Mouse (Mus musculus) retina, adult 2 months (tissue): ENCODE data around the gene Slain1.
"Not testable (repeated sequence)": the region's sequence is repeated elsewhere in the genome, so short reads cannot be mapped to it uniquely, and the experiment has no call there.

Experiments used
- DNase-seq: peaks from one replicate; pipeline ENCODE4 v3.0.0-alpha.2; 2012; ENCODE audit warnings: low read depth, low spot score

Gene Slain1

GRCm38 (mm10) chr14:103720637-103721355, 70.8 kb downstream of the Slain1 start:
- no peak for DNase-seq

- DNase-seq, result no peak
Measured at GRCm38 (mm10) chr14:103723314-103723713, 73.3 kb downstream of the Slain1 start.

DNA sequence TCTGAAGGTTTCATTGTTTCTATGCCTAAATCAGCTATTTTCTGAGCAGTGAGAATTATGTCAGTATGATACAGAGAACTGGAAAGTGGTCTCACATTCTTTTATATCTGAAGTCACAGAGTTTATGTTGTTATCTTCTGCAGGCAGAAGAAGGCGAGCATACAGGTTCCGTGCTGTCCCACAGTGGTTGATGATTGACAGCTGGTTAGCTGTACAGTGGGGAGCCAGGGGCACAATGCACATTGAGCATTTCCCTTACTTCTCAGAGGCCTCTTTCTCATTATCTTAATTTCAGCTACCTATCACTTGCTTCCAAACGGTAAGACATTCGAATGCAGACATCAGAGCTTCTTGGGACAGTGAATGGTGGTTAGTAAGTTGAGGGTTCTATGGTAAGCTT, 73.8 kb downstream of the Slain1 start:
- DNase-seq, result no peak

- no peak for DNase-seq
Measured at GRCm38 (mm10) chr14:103728506-103728905, 78.5 kb downstream of the Slain1 start.

DNA sequence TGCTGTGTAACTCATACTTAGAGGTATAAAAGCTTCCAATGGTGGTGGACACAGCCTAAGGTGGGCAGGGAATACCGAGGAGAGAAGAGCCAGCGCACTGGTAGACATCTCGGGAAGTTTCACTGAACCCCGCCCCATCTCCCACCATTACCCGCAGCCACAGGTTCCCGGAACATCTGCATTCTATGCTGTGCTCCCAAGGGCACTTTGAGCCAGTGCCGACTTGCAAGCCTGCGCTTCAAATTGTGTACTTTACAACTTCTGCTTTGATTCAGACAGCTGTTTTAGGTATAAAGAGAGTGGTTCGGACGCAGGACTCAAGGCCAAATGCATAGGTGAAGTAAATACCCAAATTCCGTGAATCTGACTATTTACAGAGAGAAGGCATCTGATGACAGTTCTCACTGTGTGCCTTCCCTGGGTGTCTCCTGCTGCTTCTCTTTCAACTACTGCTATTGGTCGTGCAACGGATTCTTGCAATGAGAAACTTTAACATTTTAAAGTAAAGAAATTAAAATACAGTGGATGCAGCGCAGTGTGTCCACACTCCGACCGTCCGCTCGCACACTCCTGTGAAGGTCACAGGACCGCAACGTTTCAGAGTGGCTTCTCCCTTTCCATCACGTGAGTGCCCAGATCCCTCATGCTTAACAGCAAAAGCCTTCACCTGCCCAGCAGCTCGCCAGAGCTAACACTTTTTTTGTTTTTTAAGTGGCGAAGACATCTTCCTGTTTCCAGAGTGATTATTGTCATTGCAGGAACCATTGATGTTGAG, 79.1 kb downstream of the Slain1 start:
- DNase-seq, result no peak

- DNase-seq, result no peak
Measured at GRCm38 (mm10) chr14:103729760-103730367, 79.8 kb downstream of the Slain1 start.

- no peak for DNase-seq
Measured at GRCm38 (mm10) chr14:103732626-103733025, 82.6 kb downstream of the Slain1 start.

- no peak for DNase-seq
Measured at GRCm38 (mm10) chr14:103741216-103741615, 91.2 kb downstream of the Slain1 start.

DNA sequence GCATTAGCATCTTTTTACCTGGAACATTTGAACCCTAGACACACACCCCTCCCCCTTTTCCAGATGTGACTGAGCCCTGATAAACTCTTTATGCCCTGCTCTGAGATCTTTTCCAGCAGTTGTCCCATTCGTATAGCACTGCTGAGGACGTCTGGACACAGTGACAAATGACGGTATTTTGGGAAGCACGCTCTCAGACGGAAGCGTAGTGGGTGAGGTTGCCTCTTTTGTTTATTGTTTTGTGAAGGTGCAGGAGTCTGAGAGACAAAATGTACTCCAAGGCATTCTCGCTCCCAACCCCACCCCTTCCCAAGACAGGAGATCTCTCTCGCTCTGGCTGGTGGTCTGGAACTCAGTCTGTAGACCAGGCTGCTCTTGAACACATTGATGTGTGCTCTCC, 92.1 kb downstream of the Slain1 start:
- DNase-seq, result no peak

GRCm38 (mm10) chr14:103747345-103747744, 97.3 kb downstream of the Slain1 start:
- no peak for DNase-seq

GRCm38 (mm10) chr14:103750638-103751037, 100.6 kb downstream of the Slain1 start:
- not testable (repeated sequence) for DNase-seq

GRCm38 (mm10) chr14:103751384-103751783, 101.4 kb downstream of the Slain1 start:
- DNase-seq, result no peak

- DNase-seq, result no peak
Measured at GRCm38 (mm10) chr14:103752773-103753172, 102.7 kb downstream of the Slain1 start.

DNA sequence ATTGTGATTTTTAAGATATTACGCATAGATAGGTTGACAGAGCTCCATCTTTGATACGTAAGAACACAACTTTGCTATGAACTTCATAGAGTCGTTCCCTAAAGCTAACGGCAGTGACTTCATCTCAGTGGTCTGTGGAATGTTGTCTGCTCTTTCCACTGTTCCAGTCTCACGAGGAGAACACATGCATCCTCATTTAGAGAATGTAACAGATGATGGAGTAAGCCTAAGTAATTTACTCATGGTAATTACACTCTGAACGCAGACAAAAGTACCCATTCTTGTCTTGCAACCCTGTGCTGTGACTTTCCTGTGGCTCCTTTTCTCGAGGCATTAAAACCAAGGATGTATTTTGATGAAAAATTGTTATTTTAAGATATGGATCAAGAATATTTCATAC, 104.0 kb downstream of the Slain1 start:
- no peak for DNase-seq

GRCm38 (mm10) chr14:103754465-103754864, 104.4 kb downstream of the Slain1 start:
- no peak for DNase-seq
